Mouse (Mus musculus): ENCODE measurements around the gene Itk. TPM values are rescaled to one million over a fixed set of nuclear protein-coding genes. Genes with fewer than 3 reads are reported as not detected.
"Not testable (repeated sequence)": the region's sequence is repeated elsewhere in the genome, so short reads cannot be mapped to it uniquely, and the experiment has no call there.

Gene Itk
- under 1 TPM in 2 of 26 experiments, not detected in 24; 0.22 to 0.23 TPM for total RNA-seq (2018; cell fraction: chromatin; rRNA removed)
- under 1 TPM in 13 of 26 experiments, not detected in 13; under 0.01 to 0.15 (median 0.08) TPM for total RNA-seq (2018; cell fraction: cytosol; rRNA removed)
- 1 to 10 TPM in 1 of 26 experiments, under 1 TPM in 8, not detected in 17; 0.17 to 1.1 (median 0.30) TPM for total RNA-seq (2018; cell fraction: nucleus; rRNA removed)
- polyA plus RNA-seq (2018), result 0.17 TPM in 1 of 3 replicates, not detected in the others

DNA sequence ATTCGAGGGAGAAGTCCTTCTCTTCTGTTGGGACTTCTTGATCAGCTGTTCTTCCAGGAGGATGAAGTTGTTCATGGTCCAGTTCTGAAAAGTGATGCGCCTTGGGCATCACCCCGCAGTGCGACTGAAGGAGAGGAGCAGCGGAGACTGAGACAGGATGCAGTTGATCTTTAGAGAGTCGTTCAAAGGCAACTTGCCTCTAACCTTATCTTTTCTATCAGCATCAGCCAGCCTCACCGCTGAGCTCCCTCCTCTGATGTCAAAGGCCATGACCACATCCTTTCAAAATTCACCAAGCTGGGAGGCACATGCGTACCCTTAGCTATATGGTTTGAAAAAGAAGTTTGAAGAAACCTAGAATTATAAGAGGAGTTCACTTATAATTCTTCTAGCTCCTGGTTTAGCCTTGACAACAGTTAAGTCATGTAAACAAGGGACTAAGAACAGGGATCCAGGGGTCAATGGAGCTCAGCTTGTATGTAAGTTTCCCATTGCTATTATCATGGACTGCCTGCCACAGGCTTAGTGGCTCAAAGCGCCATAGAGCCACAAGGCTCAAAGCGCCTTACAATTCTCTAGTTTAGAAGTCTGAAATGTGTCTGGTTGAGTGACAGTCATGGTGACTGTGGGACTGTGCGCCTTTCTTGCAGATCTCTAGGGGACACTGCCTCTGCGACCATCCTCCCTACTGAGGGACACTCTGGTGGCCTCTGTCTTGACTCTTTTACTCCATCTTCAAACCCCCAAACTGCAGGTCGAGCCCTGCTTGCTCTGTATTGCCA lies at the start of gene Itk:
Itk (minus strand) TSS at position 180 of the 782 bp plus-strand sequence.
- 66% methylated on average over 13 of the region's 13 CpGs for WGBS (ENCODE audit: missing documents)
- H3K79me2 ChIP-seq (ENCODE audit: inconsistent target), result no peaks in the 10 kb centered on the region
- no peaks in the 10 kb centered on the region for H3K36me3 ChIP-seq (ENCODE audit: inconsistent target)
- H3K27ac ChIP-seq, result no peak within 1 kb of the TSS
- H3K4me3 ChIP-seq (ENCODE audit: inconsistent target), result no peak within 1 kb of the TSS

DNA sequence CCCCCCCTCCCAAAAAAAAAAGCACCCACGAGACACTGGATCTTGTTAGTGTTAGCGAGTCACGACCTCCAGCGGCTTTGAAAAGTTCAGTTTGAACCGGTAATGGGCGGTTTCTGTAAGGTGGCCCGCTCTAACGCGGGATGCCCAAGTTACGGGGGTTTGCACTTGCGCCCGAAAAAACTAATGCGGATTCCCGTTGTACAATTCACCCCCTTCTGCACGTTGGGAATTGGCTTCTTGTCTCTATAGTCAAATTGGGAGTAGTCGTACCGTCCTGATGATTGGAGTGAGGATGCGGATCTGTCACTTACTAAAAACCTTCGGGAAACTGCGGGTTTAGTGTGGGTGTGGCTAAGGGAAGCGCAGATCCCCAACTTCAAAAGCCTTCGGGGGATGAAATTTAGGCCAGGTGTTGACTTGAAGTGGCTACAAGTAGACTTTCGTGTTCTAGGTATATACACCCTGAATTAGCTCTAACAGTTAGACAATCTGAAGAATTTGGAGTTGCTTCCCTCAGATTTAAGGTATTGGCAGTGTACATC lies 48.2 kb upstream of the Itk start:
- Histone ChIP-seq H3K27ac (peak overlapping the region; percentile 73), H3K36me3 (ENCODE audit: inconsistent target) (peaks cover 16% of the 10 kb centered on the region; the same call in 1 of the 2 replicates), H3K4me3 (ENCODE audit: inconsistent target) (peak overlapping the region; percentile 95), H3K79me2 (ENCODE audit: inconsistent target) (peaks cover 53% of the 10 kb centered on the region)
- 2% methylated on average over 23 of the region's 23 CpGs for WGBS (ENCODE audit: missing documents)

- H3K79me2 ChIP-seq (ENCODE audit: inconsistent target), result peaks cover 49% of the 10 kb centered on the region
- WGBS (ENCODE audit: missing documents), result 1% methylated on average over 53 of the region's 59 CpGs
- peak within 1 kb of the TSS; percentile 73 for H3K27ac ChIP-seq
- peak within 1 kb of the TSS; percentile 95 for H3K4me3 ChIP-seq (ENCODE audit: inconsistent target)
- 0 out of 2 replicates have a peak, but pooled peaks cover 11% of the 10 kb centered on the region for H3K36me3 ChIP-seq (ENCODE audit: inconsistent target)
Measured at GRCm38 (mm10) chr11:46436760-46437458, 47.6 kb upstream of the Itk start, which contains the start of gene Med7. Gene Med7 (plus strand): TSS chr11:46436925.

DNA sequence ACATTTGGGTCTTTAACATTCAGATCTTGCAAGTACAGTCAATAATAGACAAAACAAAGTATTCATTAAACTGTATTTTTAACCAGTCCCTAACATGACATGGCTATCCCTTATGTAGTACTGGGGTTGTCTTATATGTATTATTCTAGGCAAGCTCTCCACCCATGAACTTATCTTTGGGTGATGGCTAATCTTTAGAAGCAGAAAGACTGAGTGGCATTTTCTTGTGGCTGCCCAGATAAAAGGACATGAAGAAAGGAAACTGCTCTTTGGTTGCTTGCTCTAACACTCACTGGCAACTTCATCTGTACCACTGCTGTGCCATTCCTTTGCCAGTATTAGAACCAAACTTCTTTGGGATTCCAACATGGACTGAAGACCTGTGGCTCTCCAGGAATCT lies 46.0 kb upstream of the Itk start:
- no peak overlapping the region for H3K27ac ChIP-seq

DNA sequence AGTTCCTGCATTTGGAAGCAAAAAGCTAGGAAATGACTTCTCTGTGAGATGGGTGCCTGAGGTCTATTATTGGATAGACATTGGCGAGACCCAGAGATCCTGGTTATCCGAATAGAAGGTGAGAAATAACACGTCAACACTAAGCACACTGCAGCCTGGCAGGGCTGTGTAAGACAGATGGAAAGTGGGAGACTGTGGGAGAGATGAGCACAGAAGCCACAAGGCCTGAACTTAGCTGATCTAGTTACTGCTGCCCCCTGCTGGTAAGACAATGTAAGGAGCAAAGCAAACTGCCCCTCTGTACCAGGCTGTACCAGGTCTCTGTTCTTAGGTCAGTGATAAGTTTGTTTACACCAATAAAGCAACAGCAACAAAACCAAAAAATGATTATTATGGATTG lies 41.8 kb upstream of the Itk start:
- 49% methylated on average over 3 of the region's 3 CpGs for WGBS (ENCODE audit: missing documents)
- H3K4me3 ChIP-seq (ENCODE audit: inconsistent target), result no peak overlapping the region
- H3K36me3 ChIP-seq (ENCODE audit: inconsistent target), result no peaks in the 10 kb centered on the region
- no peak overlapping the region for H3K27ac ChIP-seq
- H3K79me2 ChIP-seq (ENCODE audit: inconsistent target), result no peaks in the 10 kb centered on the region

More for the DNA sequence above, 46.0 kb upstream of the Itk start:
- H3K36me3 ChIP-seq (ENCODE audit: inconsistent target), result 0 out of 2 replicates have a peak, but pooled peaks cover 4% of the 10 kb centered on the region
- H3K79me2 ChIP-seq (ENCODE audit: inconsistent target), result peaks cover 34% of the 10 kb centered on the region
- no peak overlapping the region for H3K4me3 ChIP-seq (ENCODE audit: inconsistent target)

DNA sequence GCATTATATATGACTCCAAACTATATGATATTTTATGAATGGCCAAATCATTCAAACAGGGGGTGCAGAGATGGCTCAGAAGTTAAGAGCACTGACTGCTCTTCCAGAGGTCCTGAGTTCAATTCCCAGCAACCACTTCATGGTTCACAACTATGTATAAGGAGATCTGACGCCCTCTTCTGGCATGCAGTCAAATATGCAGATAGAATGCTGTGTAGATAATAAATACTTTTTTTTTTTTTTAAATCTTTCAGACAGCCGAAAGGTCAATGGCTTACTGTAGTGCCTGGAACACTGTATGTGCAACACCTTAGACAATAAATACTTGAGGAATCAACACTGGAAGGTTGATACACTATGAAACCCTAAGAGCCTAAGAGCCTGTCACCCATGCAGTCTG lies 40.8 kb upstream of the Itk start:
- Histone ChIP-seq H3K36me3 (ENCODE audit: inconsistent target) (no peaks in the 10 kb centered on the region), H3K4me3 (ENCODE audit: inconsistent target) (no peak overlapping the region), H3K79me2 (ENCODE audit: inconsistent target) (no peaks in the 10 kb centered on the region), H3K27ac (no peak overlapping the region)
- WGBS (ENCODE audit: missing documents), result 94% methylated on average over 2 of the region's 2 CpGs

DNA sequence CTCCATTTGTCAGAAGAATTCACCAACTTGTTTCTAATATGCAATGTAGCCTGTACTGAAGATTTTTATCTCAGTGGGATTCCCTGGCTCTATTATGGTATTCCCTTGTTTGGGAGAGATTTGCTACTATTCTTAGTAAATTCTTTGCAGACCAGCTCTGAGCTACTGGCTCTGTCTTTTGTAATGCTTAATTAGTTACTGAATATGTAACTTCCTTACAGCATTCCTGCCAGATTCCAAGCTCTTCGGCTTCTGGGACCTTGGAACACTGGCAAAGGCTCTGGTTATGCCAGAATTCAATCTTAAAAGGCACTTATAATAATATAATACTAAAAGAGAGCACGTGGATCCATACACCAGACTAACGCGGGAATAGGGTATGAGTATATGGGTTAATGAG lies 38.8 kb upstream of the Itk start:
- not testable (repeated sequence) for H3K4me3 ChIP-seq (ENCODE audit: inconsistent target); H3K79me2 ChIP-seq (ENCODE audit: inconsistent target)
- 96% methylated on average over 4 of the region's 4 CpGs for WGBS (ENCODE audit: missing documents)

GRCm38 (mm10) chr11:46421086-46421888 lies 32.0 kb upstream of the Itk start:
- H3K79me2 ChIP-seq (ENCODE audit: inconsistent target), result no peaks in the 10 kb centered on the region
- H3K36me3 ChIP-seq (ENCODE audit: inconsistent target), result no peaks in the 10 kb centered on the region
- H3K27ac ChIP-seq, result no peak overlapping the region
- no peak overlapping the region for H3K4me3 ChIP-seq (ENCODE audit: inconsistent target)
- WGBS (ENCODE audit: missing documents), result 63% methylated on average over 8 of the region's 8 CpGs

More for the DNA sequence above, 38.8 kb upstream of the Itk start:
- H3K27ac ChIP-seq; H3K36me3 ChIP-seq (ENCODE audit: inconsistent target): not testable (repeated sequence)

DNA sequence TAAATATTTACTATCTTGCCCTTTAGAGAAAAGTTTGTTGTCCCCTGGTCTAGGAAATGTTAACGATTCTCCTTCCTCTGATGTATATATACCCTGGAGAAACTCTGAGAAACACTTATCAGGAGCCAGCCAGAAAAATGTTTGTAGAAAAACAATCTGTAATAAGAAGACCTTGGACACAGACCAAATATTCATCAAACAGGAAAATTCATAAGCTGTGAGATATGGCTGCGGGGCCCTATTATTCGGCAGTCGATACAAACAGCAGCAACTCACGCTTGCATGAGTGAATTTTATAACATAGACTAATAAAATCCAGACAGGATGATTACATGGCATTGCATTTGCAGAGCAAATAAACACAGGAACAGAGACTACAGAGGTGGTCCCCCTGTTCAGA lies 29.5 kb upstream of the Itk start:
- Histone ChIP-seq H3K4me3 (ENCODE audit: inconsistent target) (no peak overlapping the region), H3K79me2 (ENCODE audit: inconsistent target) (no peaks in the 10 kb centered on the region), H3K27ac (no peak overlapping the region), H3K36me3 (ENCODE audit: inconsistent target) (no peaks in the 10 kb centered on the region)
- WGBS (ENCODE audit: missing documents), result 92% methylated on average over 5 of the region's 5 CpGs

DNA sequence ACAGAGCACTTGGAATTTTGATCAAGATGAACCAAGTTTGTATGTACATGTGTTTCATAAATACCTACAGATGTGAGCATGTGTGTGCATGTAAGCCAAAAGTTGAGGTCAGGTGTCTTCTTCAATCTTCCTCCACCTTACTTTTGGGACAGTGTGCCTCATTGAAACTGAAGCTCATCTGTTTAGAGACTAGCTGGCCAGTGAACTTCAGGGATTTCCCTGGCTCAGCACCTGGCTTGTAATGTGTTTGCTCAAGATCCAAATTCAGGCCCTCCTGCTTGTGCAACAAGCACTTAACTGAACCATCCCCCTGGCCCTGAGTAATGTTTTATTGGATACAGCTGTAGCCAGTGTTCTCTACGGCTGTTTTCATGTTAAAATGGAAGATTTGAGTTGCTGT lies 29.1 kb upstream of the Itk start:
- H3K36me3 ChIP-seq (ENCODE audit: inconsistent target), result no peaks in the 10 kb centered on the region
- WGBS (ENCODE audit: missing documents), result 100% methylated on average over 1 of the region's 1 CpGs
- H3K79me2 ChIP-seq (ENCODE audit: inconsistent target), result no peaks in the 10 kb centered on the region

DNA sequence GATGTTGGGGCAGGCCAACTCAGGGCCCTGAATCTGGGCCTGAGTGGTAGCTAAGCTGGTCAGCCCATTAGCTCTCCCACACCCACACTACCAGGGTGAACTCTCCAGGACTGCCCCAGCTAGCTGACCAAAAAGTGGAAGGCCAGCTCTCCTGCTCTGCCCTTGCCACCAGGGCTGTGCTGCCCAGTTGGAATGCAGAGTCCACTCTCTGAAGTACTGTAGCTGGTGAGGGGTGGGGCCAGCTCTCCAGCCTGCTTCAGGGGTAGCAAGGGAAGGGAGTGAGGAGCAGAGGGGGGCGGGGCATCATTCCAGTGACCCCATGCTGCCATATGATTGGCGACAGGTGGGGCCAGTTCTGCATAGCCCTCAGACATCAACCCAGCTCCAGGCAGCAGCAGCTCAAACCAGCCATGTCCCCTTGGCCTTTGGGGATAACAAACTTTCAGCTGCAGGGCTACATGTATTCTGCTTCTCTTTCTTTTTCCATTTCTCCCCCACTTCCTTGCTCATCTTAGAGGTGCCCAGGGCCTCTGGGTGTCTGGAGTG lies 20.8 kb upstream of the Itk start:
- Histone ChIP-seq H3K27ac (no peak overlapping the region), H3K36me3 (ENCODE audit: inconsistent target) (no peaks in the 10 kb centered on the region), H3K79me2 (ENCODE audit: inconsistent target) (no peaks in the 10 kb centered on the region), H3K4me3 (ENCODE audit: inconsistent target) (no peak overlapping the region)
- WGBS (ENCODE audit: missing documents), result 91% methylated on average over 2 of the region's 2 CpGs

More for the DNA sequence above, 29.1 kb upstream of the Itk start:
- no peak overlapping the region for H3K27ac ChIP-seq
- no peak overlapping the region for H3K4me3 ChIP-seq (ENCODE audit: inconsistent target)

GRCm38 (mm10) chr11:46406721-46407120 lies 17.4 kb upstream of the Itk start:
- no peak overlapping the region for H3K27ac ChIP-seq
- no peak overlapping the region for H3K4me3 ChIP-seq (ENCODE audit: inconsistent target)
- H3K79me2 ChIP-seq (ENCODE audit: inconsistent target), result no peaks in the 10 kb centered on the region
- H3K36me3 ChIP-seq (ENCODE audit: inconsistent target), result no peaks in the 10 kb centered on the region
- 89% methylated on average over 10 of the region's 10 CpGs for WGBS (ENCODE audit: missing documents)

DNA sequence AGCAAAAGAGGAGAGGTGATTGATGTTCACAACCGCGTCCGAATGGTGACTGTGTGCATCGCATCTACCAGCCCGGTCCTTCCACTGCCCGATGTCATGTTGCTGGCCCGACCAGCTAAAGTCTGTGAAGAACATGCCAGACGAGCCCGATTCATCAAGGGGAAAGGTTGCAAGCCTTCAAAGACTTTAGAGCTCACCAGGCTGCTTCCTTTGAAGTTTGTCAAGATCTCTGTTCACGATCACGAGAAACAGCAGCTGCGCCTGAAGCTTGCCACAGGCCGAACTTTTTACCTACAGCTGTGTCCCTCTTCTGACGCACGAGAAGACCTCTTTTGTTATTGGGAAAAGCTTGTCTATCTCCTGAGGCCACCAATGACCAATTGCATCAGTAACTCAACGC lies 15.7 kb upstream of the Itk start:
- Histone ChIP-seq H3K4me3 (ENCODE audit: inconsistent target) (no peak overlapping the region), H3K27ac (no peak overlapping the region), H3K79me2 (ENCODE audit: inconsistent target) (no peaks in the 10 kb centered on the region), H3K36me3 (ENCODE audit: inconsistent target) (no peaks in the 10 kb centered on the region)
- whole genome bisulfite sequencing (ENCODE audit: missing documents), result 94% methylated on average over 16 of the region's 16 CpGs

DNA sequence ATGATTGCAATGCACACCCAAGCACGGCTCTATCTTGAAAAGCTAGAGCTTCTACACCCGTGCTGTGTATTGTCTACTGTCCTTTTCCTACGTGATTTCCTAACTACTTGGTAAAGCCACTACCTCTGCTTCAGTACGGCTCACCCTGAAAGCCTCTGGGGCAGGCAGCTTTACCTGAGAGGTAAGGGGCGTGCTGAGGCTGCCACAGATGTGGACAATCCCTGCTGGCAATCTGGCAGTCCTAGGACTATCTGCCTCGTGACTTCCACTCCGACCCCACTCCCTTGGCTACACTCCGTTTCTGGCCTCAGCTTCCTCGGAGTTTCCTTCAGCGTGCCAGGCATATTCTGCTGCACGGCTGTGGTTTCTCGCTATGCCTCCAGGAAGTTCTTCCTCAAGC lies 12.2 kb upstream of the Itk start:
- Histone ChIP-seq H3K36me3 (ENCODE audit: inconsistent target) (no peaks in the 10 kb centered on the region), H3K4me3 (ENCODE audit: inconsistent target) (no peak overlapping the region), H3K79me2 (ENCODE audit: inconsistent target) (no peaks in the 10 kb centered on the region), H3K27ac (no peak overlapping the region)
- 89% methylated on average over 12 of the region's 12 CpGs for WGBS (ENCODE audit: missing documents)
